Mouse (Mus musculus) adrenal gland, adult 18-20 months (tissue): ENCODE measurements around the gene Usp12. TPM values are rescaled to one million over a fixed set of nuclear protein-coding genes. Genes with fewer than 3 reads are reported as not detected.

Experiments
- DNase-seq, 2 experiments: peaks; one replicate each; pipeline ENCODE4 v3.0.0; 2021 to 2022; ENCODE audit warnings: low spot score in 2 of 2
- total RNA-seq, 2 experiments: library from RNA; stranded (reverse); gene quantifications; 1 replicate in 1 of 2; 2 replicates in 1 of 2; pipeline ENCODE4 v1.2.3; 2021

Gene Usp12
- total RNA-seq, 2 experiments from 2014 or later, result 28.5 to 30.9 TPM

DNA sequence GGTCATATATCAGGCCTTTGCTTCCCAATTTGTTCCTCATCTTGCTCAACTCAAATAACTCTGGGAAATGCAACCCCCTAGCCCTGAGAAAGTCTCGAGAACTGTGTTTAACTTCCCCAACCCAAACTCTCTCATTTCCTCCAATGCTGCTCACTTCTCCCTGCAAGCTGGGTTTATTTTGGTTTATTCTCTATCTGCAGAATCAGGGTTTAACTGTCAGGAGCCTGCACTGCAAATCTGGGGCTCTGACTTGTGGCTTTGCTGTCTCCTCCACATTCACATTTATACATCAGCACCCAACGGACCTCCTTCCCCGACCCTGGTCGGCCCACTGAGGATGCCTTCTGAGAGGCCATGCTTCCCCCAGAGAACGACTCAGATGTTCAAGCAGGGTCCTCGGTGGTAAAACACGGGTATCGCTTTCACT is 11.2 kb upstream of the Usp12 start:
- DNase-seq, result no peak

DNA sequence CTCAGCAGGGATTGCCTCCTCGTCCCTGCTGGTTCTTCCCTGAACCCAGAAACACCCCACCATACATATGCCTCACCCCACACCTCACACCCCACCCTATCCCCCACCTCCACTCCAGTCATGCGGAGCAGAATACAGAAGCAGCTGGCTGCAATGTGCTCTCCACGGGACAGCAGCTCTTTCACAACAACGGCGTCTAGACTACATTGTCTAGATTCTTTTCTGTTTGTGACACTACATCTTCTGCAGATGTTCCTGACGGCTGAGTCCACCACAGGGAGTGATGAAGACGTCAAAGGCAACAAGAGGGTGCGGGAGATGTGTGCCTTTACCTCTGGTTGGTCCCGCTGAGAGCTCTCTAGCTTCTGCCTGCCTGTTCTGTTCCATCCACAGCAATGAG is 3.2 kb upstream of the Usp12 start:
- DNase-seq, result no peak

- DNase-seq, result no peak
Measured at GRCm38 (mm10) chr5:146795728-146796127, 922 bp upstream of the Usp12 start.

DNA sequence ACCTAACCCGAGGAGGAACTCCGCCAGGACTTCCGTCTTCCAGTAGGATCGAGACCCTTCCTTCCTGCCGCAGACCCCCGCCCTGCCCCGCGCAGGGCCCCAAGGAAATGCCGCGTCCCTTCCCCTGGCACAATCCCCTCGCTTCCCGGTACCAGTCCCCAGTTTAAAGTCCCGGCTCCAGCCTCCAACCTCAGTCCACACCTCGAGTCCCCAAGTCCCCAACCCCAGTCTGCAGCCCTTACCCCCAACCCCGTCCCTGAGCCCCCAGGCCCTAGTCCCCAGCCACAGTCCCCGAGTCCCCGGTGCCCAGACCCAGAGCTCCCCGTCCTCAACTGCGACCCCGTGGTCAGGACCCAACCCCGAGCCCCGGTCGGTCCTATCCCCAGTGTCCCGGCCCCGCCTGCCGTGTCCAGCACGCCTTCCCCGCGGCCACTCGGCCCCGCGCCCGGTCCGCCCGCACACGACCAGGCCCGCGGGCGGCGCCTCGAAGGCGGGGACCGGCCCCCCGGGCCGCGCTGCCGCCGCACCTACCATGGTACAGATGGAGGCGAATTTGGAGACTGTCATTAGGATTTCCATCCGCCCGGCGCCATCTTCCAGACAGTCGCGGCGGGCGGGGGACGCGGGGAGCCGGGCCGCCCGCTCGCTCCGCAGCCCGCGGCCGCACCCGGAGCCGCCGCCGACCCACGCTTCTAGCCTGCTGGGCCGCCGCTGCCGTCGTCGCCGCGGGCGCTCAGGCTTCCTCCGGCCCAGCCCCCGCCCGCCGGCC is 538 bp downstream of the Usp12 start:
- DNase-seq, result peak; percentile 30 to 46

DNA sequence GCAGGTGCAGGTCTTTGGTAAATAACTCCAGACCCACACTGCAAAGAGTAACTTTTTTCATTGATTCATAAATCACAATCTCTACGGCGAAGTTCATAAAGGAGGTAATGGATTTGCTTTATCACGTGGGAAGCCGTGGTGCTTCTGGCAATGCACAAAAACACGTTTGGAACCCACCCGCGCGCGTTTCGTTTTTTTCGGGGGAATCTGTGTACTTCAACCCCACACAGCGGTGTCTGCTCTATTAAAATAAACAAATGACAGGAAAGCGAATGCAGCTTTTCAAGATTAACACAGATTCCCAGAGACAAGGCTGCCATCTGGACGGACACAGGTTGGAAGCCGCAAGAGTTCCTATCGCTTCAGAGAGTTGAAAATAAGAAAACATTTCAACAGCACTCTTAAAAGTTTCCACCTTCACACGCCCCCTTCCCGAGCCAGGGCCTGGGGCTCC is 1.1 kb downstream of the Usp12 start:
- no peak for DNase-seq

GRCm38 (mm10) chr5:146792140-146792791 is 2.5 kb downstream of the Usp12 start:
- no peak for DNase-seq

- no peak for DNase-seq
Measured at GRCm38 (mm10) chr5:146790944-146791343, 3.9 kb downstream of the Usp12 start.

GRCm38 (mm10) chr5:146789413-146789812 is 5.4 kb downstream of the Usp12 start:
- no peak for DNase-seq

- no peak for DNase-seq
Measured at GRCm38 (mm10) chr5:146786123-146786522, 8.7 kb downstream of the Usp12 start.

- DNase-seq, result no peak
Measured at GRCm38 (mm10) chr5:146783891-146784290, 10.9 kb downstream of the Usp12 start.

GRCm38 (mm10) chr5:146783300-146783699 is 11.5 kb downstream of the Usp12 start:
- no peak for DNase-seq

DNA sequence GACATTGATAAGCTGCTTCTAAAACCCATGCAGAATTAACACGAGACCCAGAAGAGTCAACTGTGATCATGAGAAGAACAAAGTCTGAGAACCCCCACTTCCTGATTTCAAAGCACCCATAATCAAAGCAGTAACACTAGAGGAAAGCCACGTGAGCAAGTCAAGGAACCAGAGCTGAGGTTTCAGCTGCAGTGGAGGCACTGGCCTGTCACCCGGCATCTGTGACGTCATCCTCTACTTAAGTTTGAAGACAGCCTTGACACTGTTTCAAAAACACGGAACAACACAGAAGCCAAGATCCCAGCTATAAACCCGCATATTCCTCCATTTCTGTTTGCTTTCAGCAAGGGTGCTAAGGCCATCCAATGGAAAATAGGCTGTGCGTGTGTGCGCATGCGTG is 13.1 kb downstream of the Usp12 start:
- DNase-seq, result no peak

DNA sequence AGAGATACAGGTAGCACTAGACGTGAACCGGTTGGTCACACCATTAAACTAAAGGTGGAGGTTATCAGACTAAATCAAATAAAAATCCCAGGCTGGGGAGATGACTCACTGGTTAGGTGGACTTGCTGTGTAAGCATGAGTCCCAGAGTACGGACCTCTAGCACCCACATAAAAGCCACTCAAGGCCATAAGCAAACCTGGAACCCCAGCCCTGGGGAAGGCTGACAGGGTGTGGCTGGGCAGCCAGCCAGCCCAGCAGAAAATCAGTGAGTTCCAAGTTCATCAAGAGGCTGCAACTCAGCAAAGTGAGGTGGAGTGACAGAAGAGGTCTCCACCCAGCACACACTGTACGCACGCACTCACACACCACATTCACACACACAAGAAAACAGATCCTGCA is 14.9 kb downstream of the Usp12 start:
- DNase-seq, result no peak

DNA sequence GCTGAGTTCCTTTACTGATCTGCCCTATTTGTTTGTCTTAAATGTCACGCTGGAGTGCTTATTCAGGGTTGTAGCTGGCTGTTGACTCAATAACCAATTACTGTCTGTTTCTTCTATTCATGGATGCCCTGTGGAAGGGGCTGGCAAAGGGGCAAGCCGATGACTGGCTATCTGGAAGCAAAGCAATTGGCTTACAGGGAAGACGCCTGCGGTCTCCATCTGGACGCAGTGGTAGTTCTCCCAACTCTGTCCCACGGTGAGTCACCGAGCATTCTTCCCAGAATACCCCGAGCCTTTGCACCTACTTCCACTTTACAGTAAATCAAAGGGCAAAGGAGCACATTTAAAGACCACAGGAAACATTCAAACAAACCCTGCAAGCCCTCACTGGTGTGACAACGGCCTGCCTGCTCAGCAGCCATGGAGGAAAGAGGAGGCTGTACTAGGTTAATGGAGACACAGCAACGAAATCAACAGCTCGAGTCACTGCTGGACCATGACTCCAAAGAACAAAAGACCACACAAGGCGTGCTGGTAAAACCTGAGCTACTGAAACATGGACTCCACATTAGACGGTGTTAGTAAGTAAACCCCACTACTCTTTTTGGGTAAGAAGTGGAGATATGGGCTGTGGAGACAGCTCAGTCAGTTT is 17.7 kb downstream of the Usp12 start:
- no peak for DNase-seq

- no peak for DNase-seq
Measured at GRCm38 (mm10) chr5:146771982-146772381, 22.8 kb downstream of the Usp12 start.

DNA sequence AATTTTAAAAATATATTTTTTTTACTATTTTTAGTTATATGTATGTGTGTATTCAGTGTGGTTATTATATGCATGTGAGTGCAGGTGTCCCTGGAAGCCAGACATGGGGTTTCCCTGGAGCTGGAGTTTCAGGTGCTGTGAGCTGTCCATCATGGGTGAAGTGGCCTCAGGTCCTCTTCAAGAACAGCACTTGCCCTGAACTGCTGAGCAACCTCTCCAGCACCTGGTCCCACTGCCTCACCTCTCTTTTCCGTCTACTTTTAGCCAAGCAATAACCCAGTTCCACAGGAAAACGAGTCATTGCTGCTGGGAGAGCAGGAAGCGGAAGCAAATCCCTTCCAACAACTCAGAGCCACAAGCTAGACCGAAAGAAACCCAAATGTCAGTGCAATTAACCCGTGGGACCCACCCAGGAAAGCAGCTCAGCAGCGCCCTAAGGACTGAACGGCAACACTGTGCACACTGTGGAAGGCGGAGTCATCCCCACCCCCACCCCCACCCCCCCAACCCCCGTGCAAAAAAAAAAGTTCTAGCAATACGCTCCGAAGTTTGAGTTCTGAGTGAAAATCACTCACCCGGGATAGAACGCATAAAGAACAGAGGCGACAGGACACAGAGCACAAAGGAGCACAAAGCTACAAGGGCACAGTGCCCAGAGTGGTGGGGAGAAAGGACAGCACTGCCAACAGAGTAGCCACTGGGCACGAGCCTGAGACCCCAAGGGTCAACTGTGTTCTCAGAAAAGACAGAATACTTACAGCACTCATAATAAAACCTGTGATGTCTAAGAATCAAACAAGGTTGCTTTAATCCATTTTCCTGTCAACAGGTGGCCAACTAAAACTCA is 24.6 kb downstream of the Usp12 start:
- no peak for DNase-seq

- no peak for DNase-seq
Measured at GRCm38 (mm10) chr5:146765791-146766190, 29.0 kb downstream of the Usp12 start.

DNA sequence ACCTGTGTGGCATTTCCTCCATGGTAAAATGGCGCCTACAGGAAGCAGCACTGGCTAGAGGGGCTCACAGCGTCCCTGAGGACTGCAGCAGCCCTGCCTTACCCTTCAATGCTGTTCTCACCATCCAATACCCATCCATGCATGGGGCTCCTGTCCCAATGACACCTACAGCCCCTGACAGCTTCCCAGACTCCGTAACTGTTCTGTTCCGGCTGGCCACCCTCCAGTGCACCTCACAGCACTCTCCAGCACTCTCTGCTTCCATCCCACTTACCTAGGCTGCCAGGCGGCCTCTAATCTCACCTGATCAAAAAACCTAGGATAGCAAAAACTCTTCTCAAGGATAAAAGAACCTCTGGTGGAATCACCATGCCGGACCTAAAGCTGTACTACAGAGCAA is 35.6 kb downstream of the Usp12 start:
- no peak for DNase-seq

- no peak for DNase-seq
Measured at GRCm38 (mm10) chr5:146757921-146758320, 36.9 kb downstream of the Usp12 start.

DNA sequence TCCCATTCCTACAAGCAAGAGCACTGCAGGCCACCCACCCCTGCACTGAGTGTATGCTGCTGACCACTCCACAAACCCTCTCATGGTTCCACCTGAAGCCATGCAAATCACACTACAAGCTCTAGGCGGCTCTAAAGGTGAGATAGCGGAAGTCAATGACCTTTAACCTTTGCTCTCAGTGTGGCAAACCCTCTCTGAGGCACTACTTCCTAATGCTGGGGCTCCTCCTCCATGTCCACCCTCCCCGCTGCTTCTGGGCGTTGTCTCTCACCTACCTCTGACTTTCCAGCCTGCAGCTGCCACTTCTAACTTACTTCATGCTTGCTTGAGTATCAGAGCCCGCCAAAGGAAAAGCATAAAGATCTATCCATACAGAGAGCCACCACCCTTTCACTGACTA is 37.5 kb downstream of the Usp12 start:
- no peak for DNase-seq

- no peak for DNase-seq
Measured at GRCm38 (mm10) chr5:146753181-146753580, 41.6 kb downstream of the Usp12 start.
